Mouse (Mus musculus) forebrain, embryonic 10.5 days (tissue): ENCODE results near the gene Nuak1. TPM values are rescaled to one million over a fixed set of nuclear protein-coding genes. Genes with fewer than 3 reads are reported as not detected.

Experiments
- DNase-seq: peaks from one replicate; pipeline ENCODE4 v3.0.0-alpha.2; 2017; ENCODE audit warnings: low spot score; ENCODE audit errors: extremely low spot score
- H3K27ac ChIP-seq: fragments of 300-500 bp; sonication (generic); 2 replicates; pipeline ENCODE4 v1.5.1; 2016; ENCODE audit warnings: mild to moderate bottlenecking
- H3K27me3 ChIP-seq: fragments of 300-500 bp; sonication (generic); 2 replicates; pipeline ENCODE4 v1.6.1; 2016; ENCODE audit warnings: mild to moderate bottlenecking; ENCODE audit not compliant: poor library complexity, severe bottlenecking
- H3K36me3 ChIP-seq: fragments of 300-500 bp; sonication (generic); replicated peaks from 2 replicates; pipeline ENCODE4 v1.6.1; 2016; ENCODE audit warnings: mild to moderate bottlenecking, moderate library complexity
- H3K4me1 ChIP-seq: fragments of 300-500 bp; sonication (generic); 2 replicates; pipeline ENCODE4 v1.6.1; 2016
- H3K4me3 ChIP-seq: fragments of 300-500 bp; sonication (generic); 2 replicates; pipeline ENCODE4 v1.5.1; 2016; ENCODE audit warnings: mild to moderate bottlenecking, moderate library complexity
- H3K9me3 ChIP-seq: fragments of 300-500 bp; sonication (generic); 2 replicates; pipeline ENCODE4 v1.6.1; 2016; ENCODE audit warnings: mild to moderate bottlenecking, moderate library complexity
- WGBS: fragments of 180-500 bp; shearing (Covaris S2); methylation state at CpG from one replicate; pipeline ENCODE4 v1.1.7; 2016; 5-methylcytosine and 5-hydroxymethylcytosine counted together
- polyA plus RNA-seq: library from polyadenylated mRNA; unstranded; fragments of >200 nt; fragmentation: Nextera tagmentation; extraction: Ambion mirVana; gene quantifications from 2 replicates; pipeline ENCODE4 v1.2.1, GENCODE M21; 2016

The Nuak1 gene
- polyA plus RNA-seq, 1 experiment from 2014 or later: 2.4 TPM

GRCm38 (mm10) chr10:84381276-84381798 lies 59.1 kb downstream of the Nuak1 start:
- DNase-seq: no peak
- Histone ChIP-seq H3K36me3 (peaks cover 44% of the 10 kb centered on the region), H3K27me3 (no peaks in the 10 kb centered on the region), H3K4me3 (no peak overlapping the region), H3K27ac (no peak overlapping the region), H3K9me3 (no peaks in the 10 kb centered on the region), H3K4me1 (peaks cover 48% of the 10 kb centered on the region)
- WGBS: 96% methylated on average over 2 of the region's 2 CpGs

GRCm38 (mm10) chr10:84379366-84379765 lies 61.0 kb downstream of the Nuak1 start:
- no peak overlapping the region for H3K27ac ChIP-seq
- peaks cover 55% of the 10 kb centered on the region for H3K36me3 ChIP-seq
- H3K9me3 ChIP-seq: no peaks in the 10 kb centered on the region
- no peak overlapping the region for H3K4me3 ChIP-seq
- no peaks in the 10 kb centered on the region for H3K27me3 ChIP-seq
- DNase-seq: no peak
- peaks cover 30% of the 10 kb centered on the region for H3K4me1 ChIP-seq
- WGBS: 90% methylated on average over 1 of the region's 1 CpGs

GRCm38 (mm10) chr10:84377956-84378355 lies 62.4 kb downstream of the Nuak1 start:
- WGBS: 89% methylated on average over 11 of the region's 11 CpGs
- DNase-seq: no peak
- Histone ChIP-seq H3K36me3 (peaks cover 69% of the 10 kb centered on the region), H3K9me3 (no peaks in the 10 kb centered on the region), H3K4me3 (no peak overlapping the region), H3K27me3 (no peaks in the 10 kb centered on the region), H3K4me1 (peaks cover 26% of the 10 kb centered on the region), H3K27ac (no peak overlapping the region)

GRCm38 (mm10) chr10:84376346-84376745 lies 64.1 kb downstream of the Nuak1 start:
- Histone ChIP-seq H3K27me3 (no peaks in the 10 kb centered on the region), H3K4me3 (no peak overlapping the region), H3K9me3 (no peaks in the 10 kb centered on the region), H3K36me3 (peaks cover 72% of the 10 kb centered on the region), H3K27ac (no peak overlapping the region), H3K4me1 (peaks cover 26% of the 10 kb centered on the region)
- DNase-seq: no peak
- 87% methylated on average over 5 of the region's 5 CpGs for WGBS

- Histone ChIP-seq H3K4me1 (peaks cover 26% of the 10 kb centered on the region), H3K36me3 (peaks cover 67% of the 10 kb centered on the region), H3K27me3 (no peaks in the 10 kb centered on the region), H3K27ac (no peak overlapping the region), H3K4me3 (no peak overlapping the region), H3K9me3 (no peaks in the 10 kb centered on the region)
- WGBS: 95% methylated on average over 18 of the region's 18 CpGs
- DNase-seq: no peak
These were observed 65.4 kb downstream of the Nuak1 start for GRCm38 (mm10) chr10:84374996-84375395.

- DNase-seq: no peak
- WGBS: 77% methylated on average over 2 of the region's 2 CpGs
These were observed 66.9 kb downstream of the Nuak1 start for GRCm38 (mm10) chr10:84373476-84373875.

GRCm38 (mm10) chr10:84372161-84373095 lies 68.0 kb downstream of the Nuak1 start:
- Histone ChIP-seq H3K4me3 (no peak overlapping the region), H3K9me3 (no peaks in the 10 kb centered on the region), H3K27ac (peak overlapping the region; percentile 63; the same call in 1 of the 2 replicates), H3K4me1 (peaks cover 26% of the 10 kb centered on the region), H3K36me3 (peaks cover 49% of the 10 kb centered on the region), H3K27me3 (no peaks in the 10 kb centered on the region)
- 48% methylated on average over 18 of the region's 18 CpGs for WGBS
- no peak for DNase-seq

More at GRCm38 (mm10) chr10:84373476-84373875, 66.9 kb downstream of the Nuak1 start:
- Histone ChIP-seq H3K4me3 (no peak overlapping the region), H3K9me3 (no peaks in the 10 kb centered on the region), H3K27me3 (no peaks in the 10 kb centered on the region), H3K36me3 (peaks cover 59% of the 10 kb centered on the region), H3K4me1 (peaks cover 26% of the 10 kb centered on the region), H3K27ac (no peak overlapping the region)

- Histone ChIP-seq H3K9me3 (no peaks in the 10 kb centered on the region), H3K27ac (peak overlapping the region; percentile 63; the same call in 1 of the 2 replicates), H3K27me3 (no peaks in the 10 kb centered on the region), H3K4me1 (peaks cover 26% of the 10 kb centered on the region), H3K36me3 (peaks cover 45% of the 10 kb centered on the region), H3K4me3 (no peak overlapping the region)
- WGBS: 44% methylated on average over 10 of the region's 10 CpGs
- DNase-seq: no peak
These were observed 68.7 kb downstream of the Nuak1 start for GRCm38 (mm10) chr10:84371681-84372160.

GRCm38 (mm10) chr10:84371230-84371629 lies 69.2 kb downstream of the Nuak1 start:
- 66% methylated on average over 4 of the region's 4 CpGs for WGBS
- Histone ChIP-seq H3K4me1 (peaks cover 26% of the 10 kb centered on the region), H3K27me3 (no peaks in the 10 kb centered on the region), H3K4me3 (no peak overlapping the region), H3K27ac (0 out of 2 replicates have a peak overlapping the region, but pooled peaks have one; percentile 63), H3K9me3 (no peaks in the 10 kb centered on the region), H3K36me3 (peaks cover 41% of the 10 kb centered on the region)
- no peak for DNase-seq

GRCm38 (mm10) chr10:84369646-84370314 lies 70.6 kb downstream of the Nuak1 start:
- no peak overlapping the region for H3K4me3 ChIP-seq
- no peak overlapping the region for H3K27ac ChIP-seq
- H3K27me3 ChIP-seq: no peaks in the 10 kb centered on the region
- H3K9me3 ChIP-seq: no peaks in the 10 kb centered on the region
- peaks cover 29% of the 10 kb centered on the region for H3K36me3 ChIP-seq
- H3K4me1 ChIP-seq: peaks cover 26% of the 10 kb centered on the region
- 91% methylated on average over 11 of the region's 11 CpGs for WGBS
- no peak for DNase-seq

GRCm38 (mm10) chr10:84368185-84368584 lies 72.2 kb downstream of the Nuak1 start:
- Histone ChIP-seq H3K9me3 (no peaks in the 10 kb centered on the region), H3K4me3 (no peak overlapping the region), H3K27ac (no peak overlapping the region), H3K27me3 (no peaks in the 10 kb centered on the region), H3K36me3 (peaks cover 13% of the 10 kb centered on the region), H3K4me1 (peaks cover 18% of the 10 kb centered on the region)
- no peak for DNase-seq
- 89% methylated on average over 3 of the region's 3 CpGs for WGBS

- Histone ChIP-seq H3K27me3 (no peaks in the 10 kb centered on the region), H3K4me1 (no peaks in the 10 kb centered on the region), H3K4me3 (no peak overlapping the region), H3K27ac (no peak overlapping the region), H3K9me3 (no peaks in the 10 kb centered on the region), H3K36me3 (peaks cover 8% of the 10 kb centered on the region)
- no peak for DNase-seq
- WGBS: 87% methylated on average over 7 of the region's 7 CpGs
These were observed 75.1 kb downstream of the Nuak1 start for GRCm38 (mm10) chr10:84365166-84365865.
